Mouse (Mus musculus): ENCODE results near the gene Cd2bp2.

Gene Cd2bp2

GRCm38 (mm10) chr7:127195544-127196295, at the start of gene Cd2bp2:
Cd2bp2 (minus strand) TSS chr7:127196050.
- DNase-seq (ENCODE audit: low spot score) = peak; percentile 89

- DNase-seq (ENCODE audit: low spot score) = no peak
Measured at GRCm38 (mm10) chr7:127244658-127245510, 49.0 kb upstream of the Cd2bp2 start.

GRCm38 (mm10) chr7:127243870-127244657, 48.2 kb upstream of the Cd2bp2 start, which contains the start of gene Zfp771:
Zfp771 (plus strand) TSS chr7:127244274.
- peak; percentile 88 for DNase-seq (ENCODE audit: low spot score)

DNA sequence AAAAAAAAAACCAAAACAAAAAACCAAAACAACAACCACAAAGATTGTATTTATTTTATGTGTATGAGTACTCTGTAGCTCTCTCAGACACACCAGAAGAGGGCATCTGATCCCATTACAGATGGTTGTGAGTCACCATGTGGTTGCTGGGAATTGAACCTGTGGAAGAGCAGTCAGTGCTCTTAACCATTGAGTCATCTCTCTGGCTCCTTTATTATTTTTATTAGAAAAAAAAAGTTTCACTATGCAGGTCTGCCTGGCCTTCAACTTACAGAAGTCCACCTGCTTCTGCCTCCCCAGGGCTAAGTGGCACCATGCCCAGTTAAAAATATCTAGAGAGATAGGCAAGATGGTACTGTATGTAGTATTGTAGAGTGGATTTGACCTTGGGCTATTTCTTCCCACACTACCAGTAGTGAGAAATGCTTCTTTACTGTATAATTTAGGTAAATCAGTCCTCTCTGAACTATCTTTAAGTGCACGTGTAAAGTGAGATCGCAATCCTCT, 47.6 kb upstream of the Cd2bp2 start:
- DNase-seq (ENCODE audit: low spot score) = no peak

GRCm38 (mm10) chr7:127234777-127235176, 38.9 kb upstream of the Cd2bp2 start:
- DNase-seq (ENCODE audit: low spot score) = no peak

GRCm38 (mm10) chr7:127233765-127234164, 37.9 kb upstream of the Cd2bp2 start:
- DNase-seq (ENCODE audit: low spot score) = no peak

DNA sequence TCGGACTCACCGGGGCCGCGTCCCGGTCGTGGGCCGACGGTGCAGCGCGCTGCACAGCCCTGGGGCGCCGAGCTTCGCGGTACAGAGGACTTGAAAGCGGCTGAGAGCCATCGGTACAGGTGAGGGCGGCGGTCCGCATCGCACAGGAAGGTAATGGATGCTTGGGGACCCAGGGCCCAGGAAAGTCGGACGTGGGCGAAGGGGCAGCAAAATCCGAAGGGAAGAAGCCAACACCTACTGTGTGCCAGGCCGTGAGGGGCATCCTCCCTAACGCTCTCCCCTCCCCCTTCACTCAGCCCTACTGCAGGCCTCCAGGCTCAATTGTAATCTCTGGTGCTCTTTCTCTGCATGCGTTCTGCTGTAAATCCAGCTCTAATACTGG, 37.5 kb upstream of the Cd2bp2 start:
- DNase-seq (ENCODE audit: low spot score) = no peak

DNA sequence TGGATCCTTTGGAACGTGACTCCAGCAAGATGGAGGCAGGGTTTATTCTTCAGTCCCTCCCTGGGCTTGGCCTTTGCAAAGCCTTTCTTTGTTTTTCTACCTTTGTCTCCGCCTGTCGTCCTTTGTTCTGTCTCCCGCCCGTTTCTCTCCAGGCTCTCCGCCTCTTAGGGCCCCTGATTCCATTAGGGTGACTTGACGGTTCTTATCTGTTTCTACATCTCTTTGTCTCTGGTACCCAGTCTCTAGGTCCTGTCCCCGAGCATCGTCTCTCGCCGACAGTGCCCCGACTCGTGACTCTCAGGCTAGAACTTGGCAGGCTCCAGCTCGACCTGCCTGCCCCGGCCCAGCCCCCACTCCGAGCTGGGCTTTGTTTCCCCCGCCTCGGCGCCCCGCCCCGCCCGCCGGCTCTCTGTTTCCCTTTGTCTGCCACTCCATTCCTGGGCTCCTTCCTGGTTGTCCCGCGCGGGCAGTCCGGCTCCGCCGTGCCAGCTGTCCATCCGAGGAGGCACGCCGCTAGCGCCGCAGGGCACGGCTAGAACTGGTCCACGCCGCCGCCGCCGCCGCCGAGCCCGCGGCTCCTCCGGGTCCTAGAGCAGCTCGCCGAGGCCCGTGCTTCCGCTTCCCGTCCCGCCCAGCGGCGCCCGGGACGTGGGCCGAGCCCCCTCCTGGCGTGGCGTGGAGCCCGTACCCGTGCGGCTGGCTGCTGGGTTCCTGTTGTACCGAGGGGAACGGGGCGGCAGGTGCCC, 36.9 kb upstream of the Cd2bp2 start, which contains the start of the genes Zfp553 and Sept1:
Zfp553 (plus strand) TSS at position 440 of the 746 bp plus-strand sequence.
Sept1 (minus strand) TSS at position 509 of the 746 bp plus-strand sequence.
- peak; percentile 73 for DNase-seq (ENCODE audit: low spot score)

- no peak for DNase-seq (ENCODE audit: low spot score)
Measured at GRCm38 (mm10) chr7:127231826-127232621, 36.2 kb upstream of the Cd2bp2 start.

DNA sequence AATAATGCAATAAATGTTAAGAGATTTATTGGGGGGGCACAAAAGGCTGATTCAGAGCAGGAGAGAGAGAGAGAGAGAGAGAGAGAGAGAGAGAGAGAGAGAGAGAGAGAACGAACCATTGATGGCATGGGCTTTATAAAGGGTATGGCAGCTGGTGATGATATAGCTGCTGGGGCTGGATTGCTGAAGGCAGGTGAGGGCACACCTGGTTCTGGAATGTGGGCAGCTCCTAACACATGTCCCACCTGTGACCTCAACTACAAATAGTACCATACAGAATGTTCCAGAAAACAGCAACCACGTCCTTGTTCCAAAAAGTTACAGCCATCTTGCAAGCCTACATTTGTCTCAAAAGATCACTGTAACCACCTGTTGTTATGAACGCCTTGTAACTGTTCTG, 35.5 kb upstream of the Cd2bp2 start:
- DNase-seq (ENCODE audit: low spot score) = no peak

- peak; percentile 72 for DNase-seq (ENCODE audit: low spot score)
Measured at GRCm38 (mm10) chr7:127228615-127229303, 32.9 kb upstream of the Cd2bp2 start.

DNA sequence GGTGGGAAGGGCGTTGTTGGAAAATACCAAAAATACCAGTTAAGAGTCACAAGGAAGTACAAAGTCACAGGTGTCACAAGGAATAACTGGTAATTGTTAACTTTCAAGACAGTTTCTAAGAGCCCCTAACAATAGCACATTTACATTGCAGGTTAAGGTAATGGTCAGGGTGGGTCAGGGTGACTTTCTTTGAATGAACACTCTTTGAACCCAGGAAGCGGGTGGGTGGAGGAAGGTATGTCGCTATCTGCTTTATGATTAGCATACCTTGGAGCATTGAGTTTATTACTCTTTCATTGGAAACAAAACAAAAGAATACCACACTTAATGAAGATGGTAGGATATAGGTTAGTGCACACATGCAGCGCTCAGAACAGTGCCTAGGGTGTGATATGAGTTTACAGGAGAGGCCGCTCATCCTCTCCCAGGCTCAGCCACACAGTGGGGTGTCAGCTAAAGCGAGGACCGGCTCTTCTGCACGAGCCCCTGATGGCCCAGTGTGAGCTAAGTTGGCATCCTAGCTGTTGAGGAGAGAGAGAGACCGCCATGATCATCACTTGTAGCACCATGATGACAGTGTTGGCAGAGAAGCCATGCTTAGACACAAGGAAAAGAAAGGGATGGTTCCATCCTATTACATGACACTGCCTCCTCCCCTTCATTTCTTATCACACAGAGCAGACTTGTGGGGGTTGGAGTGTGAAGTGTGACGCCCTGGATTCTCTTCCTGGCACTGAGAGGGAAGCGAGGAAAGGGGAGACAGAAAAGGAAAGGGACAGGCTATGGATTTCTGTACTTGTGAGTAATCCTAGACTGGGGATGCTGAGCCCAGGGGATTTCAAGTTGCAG, 29.5 kb upstream of the Cd2bp2 start:
- no peak for DNase-seq (ENCODE audit: low spot score)

DNA sequence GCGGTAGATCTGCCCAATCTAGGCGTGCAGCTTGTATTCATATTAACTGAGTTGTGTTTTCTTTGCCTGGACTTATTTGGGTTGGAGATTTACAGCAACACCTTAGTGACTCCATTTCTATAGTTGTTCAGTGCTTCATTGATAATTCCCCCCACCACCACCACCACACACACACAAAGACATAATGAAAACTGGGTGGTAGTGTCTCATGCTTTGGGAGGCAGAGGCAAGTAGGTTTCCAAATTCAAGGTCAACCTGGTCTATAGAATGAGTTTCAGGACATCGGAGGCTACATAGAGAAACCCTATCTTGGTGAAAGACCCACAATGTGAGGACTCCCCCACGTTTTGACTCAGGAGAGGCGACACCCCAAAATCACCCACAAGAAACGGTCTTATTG, 28.8 kb upstream of the Cd2bp2 start:
- DNase-seq (ENCODE audit: low spot score) = no peak

- no peak for DNase-seq (ENCODE audit: low spot score)
Measured at GRCm38 (mm10) chr7:127223515-127224478, 27.9 kb upstream of the Cd2bp2 start.

DNA sequence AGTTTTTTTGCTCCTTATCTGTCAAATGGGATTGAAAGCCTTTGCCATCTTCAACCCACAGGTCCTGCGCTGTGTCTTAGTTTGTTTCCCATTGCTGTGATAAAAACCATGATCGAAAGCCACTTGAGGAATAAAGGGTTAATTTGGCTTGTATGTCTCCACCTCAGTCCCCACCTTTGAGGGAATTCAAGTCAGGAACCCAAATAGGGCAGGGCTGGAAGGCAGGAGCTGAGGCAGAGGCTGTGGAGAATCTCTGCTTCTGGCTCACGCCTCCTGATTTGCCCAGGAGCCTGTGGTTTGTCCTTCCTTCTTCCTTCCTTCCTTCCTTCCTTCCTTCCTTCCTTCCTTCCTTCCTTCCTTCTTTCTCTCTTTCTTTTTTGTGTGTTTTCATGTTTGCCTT, 27.3 kb upstream of the Cd2bp2 start:
- DNase-seq (ENCODE audit: low spot score) = no peak

DNA sequence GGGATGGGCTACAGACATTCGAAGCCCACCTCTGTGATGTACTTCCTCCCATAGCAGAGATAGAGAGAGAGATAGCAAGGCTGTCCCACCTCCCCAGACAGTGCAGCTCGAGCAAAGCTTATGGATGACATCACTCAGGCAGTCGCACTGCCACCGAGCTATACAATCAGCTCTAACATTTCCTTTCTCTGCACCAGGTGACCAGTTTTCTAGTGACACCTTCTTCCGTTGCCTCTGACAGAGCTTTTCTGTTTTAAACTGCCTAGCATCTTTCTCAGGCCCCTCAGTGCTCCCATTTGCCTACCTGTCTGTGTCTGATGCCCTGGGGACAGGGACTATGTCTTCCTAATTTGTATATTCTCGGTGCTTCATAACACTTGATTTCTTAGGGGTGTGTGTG, 24.6 kb upstream of the Cd2bp2 start:
- DNase-seq (ENCODE audit: low spot score) = no peak

GRCm38 (mm10) chr7:127218670-127219069, 22.8 kb upstream of the Cd2bp2 start:
- no peak for DNase-seq (ENCODE audit: low spot score)

Data from ovary, postnatal 14 days (tissue).